Mouse (Mus musculus): ENCODE data around the gene Cep97. TPM values are rescaled to one million over a fixed set of nuclear protein-coding genes. Genes with fewer than 3 reads are reported as not detected.
A peak's percentile ranks its signal among the peaks of the same experiment; 100 is the strongest.

Cep97 gene
- polyA plus RNA-seq (2015; fragmentation: Nextera tagmentation; extraction: Ambion mirVana) = 1.5 and 1.9 TPM in 2 replicates

DNA sequence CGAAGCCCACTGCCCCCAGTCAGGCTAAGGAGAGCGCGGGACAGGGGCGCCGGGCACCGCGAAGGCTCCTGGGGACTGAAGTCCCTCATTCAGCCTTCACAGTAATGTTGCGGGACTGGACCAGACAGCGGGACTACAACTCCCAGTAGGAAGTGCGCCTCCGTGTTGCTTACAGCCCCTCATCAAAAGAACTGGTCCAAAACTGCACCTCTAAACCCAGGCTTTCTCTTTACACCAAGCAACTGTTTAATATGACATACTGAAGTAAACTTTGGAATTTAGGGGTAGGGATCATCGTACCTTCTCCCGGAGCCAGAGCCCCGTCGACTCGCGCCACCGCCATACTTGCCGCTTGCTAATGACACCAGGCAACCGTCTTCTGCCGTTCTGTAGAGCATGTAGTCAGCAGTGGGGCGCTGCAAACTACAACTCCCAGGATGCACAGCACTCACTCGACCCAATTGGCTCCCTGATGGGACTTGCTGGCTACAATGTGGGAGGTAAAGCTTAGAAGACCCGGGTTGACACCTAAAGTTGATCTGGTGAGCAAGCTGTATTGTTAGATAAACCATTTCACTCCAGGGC lies at the start of gene Cep97:
Cep97 (minus strand) TSS at position 403 of the 585 bp plus-strand sequence.
- Histone ChIP-seq H3K9ac (ENCODE audit: low read depth, low read length) (peak within 1 kb of the TSS; percentile 48), H3K9me3 (ENCODE audit: control insufficient read depth) (no peaks in the 10 kb centered on the region), H3K27me3 (replicated peaks; ENCODE audit: control insufficient read depth, insufficient read depth, low read length) (no peaks in the 10 kb centered on the region), H3K27ac (ENCODE audit: low read depth, low read length) (0 out of 2 replicates have a peak within 1 kb of the TSS, but pooled peaks have one; percentile 0), H3K4me3 (ENCODE audit: low read depth, low read length) (peak within 1 kb of the TSS; percentile 78), H3K36me3 (ENCODE audit: control insufficient read depth, insufficient read depth) (no peaks in the 10 kb centered on the region), H3K4me2 (replicated peaks; ENCODE audit: low read depth) (peak within 1 kb of the TSS; percentile 85), H3K4me1 (replicated peaks; ENCODE audit: control insufficient read depth, insufficient read depth, low read length) (no peaks in the 10 kb centered on the region)
- WGBS = 0% methylated on average over 24 of the region's 24 CpGs
- no peak for TF ChIP-seq CTCF (IDR thresholded peaks at IDR 0.05; ENCODE audit: low read depth)
- peak; percentile 99 for ATAC-seq

DNA sequence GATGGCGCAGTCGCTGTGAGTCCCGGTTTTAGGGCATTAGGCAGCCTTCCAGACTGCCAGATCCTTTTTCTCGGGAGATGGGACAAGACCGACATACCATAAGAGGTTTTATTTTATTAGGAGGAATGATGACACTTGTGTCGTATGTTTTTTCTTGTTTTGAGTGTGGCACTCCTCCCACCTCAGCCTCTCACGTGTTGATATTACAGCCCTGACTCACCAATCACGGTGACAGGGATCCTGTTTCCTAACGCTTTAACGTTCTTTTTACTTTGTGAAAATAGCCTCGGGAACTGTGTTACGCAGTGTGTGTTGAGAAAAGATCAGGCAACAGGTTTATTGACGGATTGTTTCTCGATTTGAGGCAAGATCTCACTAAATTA lies 40.2 kb upstream of the Cep97 start:
- Histone ChIP-seq H3K4me1 (replicated peaks; ENCODE audit: control insufficient read depth, insufficient read depth, low read length) (0 out of 2 replicates have a peak, but pooled peaks cover 4% of the 10 kb centered on the region), H3K9ac (ENCODE audit: low read depth, low read length) (peak overlapping the region; percentile 93), H3K36me3 (ENCODE audit: control insufficient read depth, insufficient read depth) (peaks cover 18% of the 10 kb centered on the region), H3K4me2 (replicated peaks; ENCODE audit: low read depth) (peak overlapping the region; percentile 83), H3K9me3 (ENCODE audit: control insufficient read depth) (no peaks in the 10 kb centered on the region), H3K4me3 (ENCODE audit: low read depth, low read length) (peak overlapping the region; percentile 100), H3K27me3 (replicated peaks; ENCODE audit: control insufficient read depth, insufficient read depth, low read length) (no peaks in the 10 kb centered on the region), H3K27ac (ENCODE audit: low read depth, low read length) (peak overlapping the region; percentile 96)
- WGBS = 2% methylated on average over 14 of the region's 14 CpGs
- no peak for TF ChIP-seq CTCF (IDR thresholded peaks at IDR 0.05; ENCODE audit: low read depth)
- peak; percentile 43 for ATAC-seq

DNA sequence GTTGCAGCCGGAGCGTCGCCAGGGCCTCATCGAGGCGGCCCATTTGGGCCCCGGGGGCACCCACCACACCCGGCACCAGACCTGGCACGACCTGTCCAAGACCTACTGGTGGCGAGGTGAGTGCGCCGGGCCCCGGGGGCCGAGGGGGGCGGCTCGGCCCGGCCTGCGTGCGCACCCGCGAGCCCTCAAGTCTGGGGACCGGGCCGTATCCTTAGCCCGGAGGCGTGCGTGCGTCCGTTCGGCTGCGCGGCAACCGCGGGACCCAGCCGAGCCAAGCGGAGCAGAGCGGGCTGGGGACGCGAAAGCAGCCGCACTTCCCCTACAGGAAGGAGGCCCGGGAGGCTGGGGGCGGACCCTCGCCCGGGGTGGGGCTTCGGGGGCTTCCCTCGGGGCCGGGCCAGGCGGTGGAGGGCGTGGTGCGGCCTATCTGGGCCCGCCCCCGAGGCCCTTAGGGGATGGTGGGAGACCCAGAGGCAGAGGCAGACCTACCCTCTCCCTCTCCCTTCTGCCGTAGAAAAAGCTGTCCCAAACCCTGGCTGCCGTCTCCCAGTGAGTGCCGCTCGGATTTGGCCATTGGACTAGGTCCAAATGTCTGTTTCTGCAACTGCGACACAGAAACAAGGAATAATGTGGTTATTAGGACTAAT lies 39.7 kb upstream of the Cep97 start:
- Histone ChIP-seq H3K4me3 (ENCODE audit: low read depth, low read length) (peak overlapping the region; percentile 100), H3K4me2 (replicated peaks; ENCODE audit: low read depth) (peak overlapping the region; percentile 83), H3K27ac (ENCODE audit: low read depth, low read length) (peak overlapping the region; percentile 96), H3K36me3 (ENCODE audit: control insufficient read depth, insufficient read depth) (peaks cover 23% of the 10 kb centered on the region), H3K27me3 (replicated peaks; ENCODE audit: control insufficient read depth, insufficient read depth, low read length) (no peaks in the 10 kb centered on the region), H3K9me3 (ENCODE audit: control insufficient read depth) (no peaks in the 10 kb centered on the region), H3K4me1 (replicated peaks; ENCODE audit: control insufficient read depth, insufficient read depth, low read length) (0 out of 2 replicates have a peak, but pooled peaks cover 4% of the 10 kb centered on the region), H3K9ac (ENCODE audit: low read depth, low read length) (peak overlapping the region; percentile 93)
- peak; percentile 84 for ATAC-seq
- under 1% methylated on average over 55 of the region's 55 CpGs for WGBS
- TF ChIP-seq CTCF (IDR thresholded peaks at IDR 0.05; ENCODE audit: low read depth) = no peak

DNA sequence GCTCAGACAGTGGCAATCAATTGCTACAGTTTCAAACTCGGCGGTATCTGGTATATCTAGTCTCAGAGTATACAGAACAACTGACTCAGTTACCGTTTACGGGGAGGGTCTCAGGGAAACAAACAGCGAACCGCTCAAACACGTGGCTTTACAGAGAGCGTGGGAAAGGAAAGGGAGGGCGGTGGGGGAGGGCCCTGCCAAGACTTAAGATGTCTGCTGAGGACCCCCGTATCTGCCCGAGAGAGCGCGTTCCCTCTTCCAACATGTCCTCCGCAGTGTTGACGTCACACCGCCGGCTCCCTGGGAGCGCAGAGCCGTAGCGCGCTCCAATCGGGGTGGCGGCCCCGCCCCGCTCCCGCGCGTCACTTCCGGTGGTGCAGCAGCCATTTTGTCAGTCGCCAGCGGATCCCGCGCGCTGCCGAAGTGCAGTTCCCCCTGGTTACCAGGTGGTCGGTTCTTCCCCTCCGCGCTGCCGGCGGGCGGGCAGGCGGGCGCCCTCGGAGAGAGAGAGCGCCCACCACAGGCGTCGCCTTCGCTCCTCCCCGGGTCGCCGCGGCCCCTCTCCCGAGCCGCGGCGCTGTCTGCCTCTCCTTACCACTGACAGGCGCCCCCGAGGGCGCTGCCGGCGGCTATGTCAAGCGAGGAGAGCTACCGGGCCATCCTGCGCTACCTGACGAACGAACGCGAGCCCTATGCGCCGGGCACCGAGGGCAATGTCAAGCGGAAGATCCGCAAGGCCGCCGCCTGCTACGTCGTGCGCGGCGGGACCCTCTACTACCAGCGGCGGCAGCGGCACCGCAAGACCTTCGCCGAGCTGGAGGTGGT lies 39.0 kb upstream of the Cep97 start, which contains the start of gene Zbtb11:
Zbtb11 (plus strand) TSS at position 453 of the 825 bp plus-strand sequence.
- no peaks in the 10 kb centered on the region for H3K27me3 ChIP-seq (replicated peaks; ENCODE audit: control insufficient read depth, insufficient read depth, low read length)
- peak within 1 kb of the TSS; percentile 96 for H3K27ac ChIP-seq (ENCODE audit: low read depth, low read length)
- H3K9me3 ChIP-seq (ENCODE audit: control insufficient read depth) = no peaks in the 10 kb centered on the region
- peak; percentile 92 for ATAC-seq
- peaks cover 23% of the 10 kb centered on the region for H3K36me3 ChIP-seq (ENCODE audit: control insufficient read depth, insufficient read depth)
- H3K4me1 ChIP-seq (replicated peaks; ENCODE audit: control insufficient read depth, insufficient read depth, low read length) = 0 out of 2 replicates have a peak, but pooled peaks cover 4% of the 10 kb centered on the region
- H3K4me3 ChIP-seq (ENCODE audit: low read depth, low read length) = peak within 1 kb of the TSS; percentile 100
- H3K9ac ChIP-seq (ENCODE audit: low read depth, low read length) = peak within 1 kb of the TSS; percentile 93
- peak within 1 kb of the TSS; percentile 83 for H3K4me2 ChIP-seq (replicated peaks; ENCODE audit: low read depth)
- WGBS = under 1% methylated on average over 78 of the region's 86 CpGs
- TF ChIP-seq CTCF (IDR thresholded peaks at IDR 0.05; ENCODE audit: low read depth) = peak; percentile 45

DNA sequence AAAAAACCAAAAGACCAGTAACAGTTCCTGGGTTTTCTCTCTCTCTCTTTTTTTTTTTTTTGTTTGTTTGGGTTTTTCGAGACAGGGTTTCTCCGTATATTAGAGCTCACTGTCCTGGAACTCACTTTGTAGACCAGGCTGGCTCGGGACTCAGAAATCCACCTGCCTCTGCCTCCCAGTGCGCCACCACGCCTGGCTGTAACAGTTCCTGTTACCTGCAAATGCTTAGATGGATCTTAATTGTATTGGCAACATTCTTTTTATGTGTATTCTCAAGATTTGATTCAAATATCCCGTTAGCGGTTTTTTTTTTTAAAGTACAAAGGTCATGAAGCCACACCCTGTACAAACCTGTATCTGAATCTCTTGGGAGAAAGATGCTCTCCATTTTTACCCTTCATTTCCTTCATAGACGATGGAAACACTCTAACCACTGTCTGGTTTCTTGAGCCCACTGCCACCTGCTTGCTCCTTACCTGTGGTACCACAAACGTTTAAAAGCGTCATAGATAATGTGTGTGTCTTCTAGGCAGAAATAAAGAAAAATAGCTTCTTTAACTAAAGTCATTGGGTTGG lies 38.1 kb upstream of the Cep97 start:
- H3K4me1 ChIP-seq (replicated peaks; ENCODE audit: control insufficient read depth, insufficient read depth, low read length) = 0 out of 2 replicates have a peak, but pooled peaks cover 4% of the 10 kb centered on the region
- no peak overlapping the region for H3K9ac ChIP-seq (ENCODE audit: low read depth, low read length)
- peak overlapping the region; percentile 15; the same call in 1 of the 2 replicates for H3K27ac ChIP-seq (ENCODE audit: low read depth, low read length)
- no peaks in the 10 kb centered on the region for H3K9me3 ChIP-seq (ENCODE audit: control insufficient read depth)
- no peak for TF ChIP-seq CTCF (IDR thresholded peaks at IDR 0.05; ENCODE audit: low read depth)
- H3K4me2 ChIP-seq (replicated peaks; ENCODE audit: low read depth) = peak overlapping the region; percentile 83
- ATAC-seq = no peak
- WGBS = 40% methylated on average over 10 of the region's 10 CpGs
- H3K36me3 ChIP-seq (ENCODE audit: control insufficient read depth, insufficient read depth) = peaks cover 23% of the 10 kb centered on the region
- H3K27me3 ChIP-seq (replicated peaks; ENCODE audit: control insufficient read depth, insufficient read depth, low read length) = no peaks in the 10 kb centered on the region
- H3K4me3 ChIP-seq (ENCODE audit: low read depth, low read length) = peak overlapping the region; percentile 100

Data from intestine, postnatal 0 days (tissue).